Mouse (Mus musculus): Measurements from ENCODE around the gene Ubr3.

- no peak for TF ChIP-seq ZNF384 (IDR thresholded peaks at IDR 0.05; ENCODE audit: low read depth, low read length)
- no peak for TF ChIP-seq MAFK (IDR thresholded peaks at IDR 0.05; ENCODE audit: insufficient read depth, low read depth, low read length)
- TF ChIP-seq CHD2 (IDR thresholded peaks at IDR 0.05; ENCODE audit: low read depth, low read length) = no peak
- TF ChIP-seq HCFC1 (IDR thresholded peaks at IDR 0.05; ENCODE audit: borderline replicate concordance, insufficient read depth, low read length) = no peak
Observed at GRCm38 (mm10) chr2:70053803-70054202, 156.8 kb downstream of the Ubr3 start.
